Mouse (Mus musculus): ENCODE measurements around the gene Egfem1.

DNA sequence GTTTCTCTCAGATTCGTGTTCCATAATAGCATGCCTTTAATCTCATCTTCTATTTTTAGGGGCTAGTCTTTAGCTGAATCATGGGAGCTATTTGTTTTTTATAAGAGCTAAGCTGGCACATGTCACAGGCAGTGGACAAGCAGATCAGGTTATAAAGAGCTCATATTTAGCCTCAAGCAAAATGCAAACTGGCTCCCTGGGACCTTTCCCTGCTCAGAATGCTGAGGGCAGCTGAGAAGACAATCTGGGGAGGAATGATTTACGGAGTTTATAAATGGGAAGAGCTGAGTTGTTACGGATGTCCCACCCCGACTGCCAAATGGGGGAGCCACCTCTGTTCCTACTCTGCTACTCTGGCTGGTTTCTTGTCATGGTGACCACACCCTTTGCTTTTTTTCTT is 153.7 kb downstream of the Egfem1 start:
- TF ChIP-seq CTCF (IDR thresholded peaks at IDR 0.05; ENCODE audit: control insufficient read depth, insufficient read depth, low read length), result no peak
- no peak for TF ChIP-seq POLR2A (IDR thresholded peaks at IDR 0.05; ENCODE audit: borderline replicate concordance, control insufficient read depth, low read depth, low read length)
